Mouse (Mus musculus) hindbrain, postnatal 0 days (tissue): Measurements from ENCODE around the gene Mex3a. TPM values are rescaled to one million over a fixed set of nuclear protein-coding genes. Genes with fewer than 3 reads are reported as not detected.

Experiments
- ATAC-seq: fragments of 200-750 bp; cut with Nextera tagmentation; 2 replicates; pipeline ENCODE4 v1.8.0; 2017; ENCODE audit warnings: mild to moderate bottlenecking, moderate TSS enrichment, moderate library complexity
- DNase-seq: peaks from one replicate; pipeline ENCODE4 v3.0.0-alpha.2; 2015; ENCODE audit warnings: low spot score
- H3K27ac ChIP-seq: fragments of 300-500 bp; sonication (generic); 2 replicates; pipeline ENCODE4 v1.5.1; 2014; ENCODE audit warnings: mild to moderate bottlenecking
- H3K27me3 ChIP-seq: fragments of 300-500 bp; sonication (generic); 2 replicates; pipeline ENCODE4 v1.6.1; 2014; ENCODE audit warnings: low read length, mixed read lengths; ENCODE audit not compliant: insufficient read depth
- H3K36me3 ChIP-seq: fragments of 300-500 bp; sonication (generic); 2 replicates; pipeline ENCODE4 v1.6.1; 2014; ENCODE audit warnings: low read length, mixed read lengths; ENCODE audit not compliant: insufficient read depth
- H3K4me1 ChIP-seq: fragments of 300-500 bp; sonication (generic); 2 replicates; pipeline ENCODE4 v1.6.1; 2014; ENCODE audit warnings: antibody characterized with exemption, low read length, mixed read lengths; ENCODE audit not compliant: insufficient read depth
- H3K4me2 ChIP-seq: fragments of 300-500 bp; sonication (generic); 2 replicates; pipeline ENCODE4 v1.6.1; 2014; ENCODE audit warnings: low read depth, mild to moderate bottlenecking, low read length, moderate library complexity, mixed read lengths
- H3K4me3 ChIP-seq: fragments of 300-500 bp; sonication (generic); 2 replicates; pipeline ENCODE4 v1.5.1; 2014; ENCODE audit warnings: low read length
- H3K9ac ChIP-seq: fragments of 300-500 bp; sonication (generic); replicated peaks from 2 replicates; pipeline ENCODE4 v1.6.1; 2014; ENCODE audit warnings: mild to moderate bottlenecking, low read length, moderate library complexity, mixed read lengths
- H3K9me3 ChIP-seq: fragments of 300-500 bp; sonication (generic); 2 replicates; pipeline ENCODE4 v1.6.1; 2016; ENCODE audit warnings: low read length, mixed read lengths
- CTCF ChIP-seq: IDR thresholded peaks from 2 replicates; pipeline ENCODE4 v1.5.1; 2016; ENCODE audit warnings: antibody characterized with exemption, control low read depth, low read depth
- WGBS: fragments of 180-500 bp; shearing (Covaris S2); extraction: QIAGEN DNeasy Blood & Tissue Kit; methylation state at CpG from one replicate; pipeline ENCODE4 v1.1.7; 2014; 5-methylcytosine and 5-hydroxymethylcytosine counted together
- polyA plus RNA-seq: library from polyadenylated mRNA; unstranded; fragments of >200 nt; fragmentation: Nextera tagmentation; extraction: Ambion mirVana; gene quantifications from 2 replicates; pipeline ENCODE4 v1.2.1, GENCODE M21; 2015
- total RNA-seq: library from RNA; depleted of rRNA; stranded (reverse); fragments of >200 nt; gene quantifications from 2 replicates; pipeline ENCODE4 v1.2.3, GENCODE M21; 2014

Gene Mex3a
- total and polyA plus RNA-seq, 2 experiments from 2014 or later: 15.3 to 52.3 TPM

GRCm38 (mm10) chr3:88567892-88568291 is 35.7 kb downstream of the Mex3a start:
- Histone ChIP-seq H3K36me3 (peaks cover 64% of the 10 kb centered on the region), H3K9me3 (no peaks in the 10 kb centered on the region), H3K9ac (no peak overlapping the region), H3K4me2 (no peak overlapping the region), H3K27ac (no peak overlapping the region), H3K4me3 (no peak overlapping the region), H3K27me3 (no peaks in the 10 kb centered on the region), H3K4me1 (no peaks in the 10 kb centered on the region)
- WGBS: 82% methylated on average over 6 of the region's 6 CpGs
- no peak for TF ChIP-seq CTCF
- DNase-seq (no peak), ATAC-seq (no peak)

GRCm38 (mm10) chr3:88568615-88569014 is 36.4 kb downstream of the Mex3a start:
- peaks cover 61% of the 10 kb centered on the region for H3K36me3 ChIP-seq
- ATAC-seq: no peak
- H3K4me3 ChIP-seq: no peak overlapping the region

GRCm38 (mm10) chr3:88569093-88569492 is 36.9 kb downstream of the Mex3a start:
- Histone ChIP-seq H3K4me1 (no peaks in the 10 kb centered on the region), H3K27ac (no peak overlapping the region), H3K9me3 (no peaks in the 10 kb centered on the region), H3K9ac (no peak overlapping the region), H3K27me3 (no peaks in the 10 kb centered on the region), H3K4me3 (no peak overlapping the region), H3K4me2 (no peak overlapping the region), H3K36me3 (peaks cover 56% of the 10 kb centered on the region)
- DNase-seq (no peak), ATAC-seq (no peak)
- TF ChIP-seq CTCF: no peak
- 93% methylated on average over 2 of the region's 2 CpGs for WGBS

More at GRCm38 (mm10) chr3:88568615-88569014, 36.4 kb downstream of the Mex3a start:
- Histone ChIP-seq H3K27me3 (no peaks in the 10 kb centered on the region), H3K4me2 (no peak overlapping the region), H3K27ac (no peak overlapping the region), H3K9ac (no peak overlapping the region), H3K4me1 (no peaks in the 10 kb centered on the region), H3K9me3 (no peaks in the 10 kb centered on the region)
- 93% methylated on average over 2 of the region's 2 CpGs for WGBS
- DNase-seq: no peak
- TF ChIP-seq CTCF: no peak

GRCm38 (mm10) chr3:88569694-88570093 is 37.5 kb downstream of the Mex3a start:
- no peak overlapping the region for H3K4me3 ChIP-seq
- H3K9ac ChIP-seq: no peak overlapping the region
- H3K9me3 ChIP-seq: no peaks in the 10 kb centered on the region
- no peaks in the 10 kb centered on the region for H3K4me1 ChIP-seq
- TF ChIP-seq CTCF: no peak
- 91% methylated on average over 5 of the region's 5 CpGs for WGBS
- H3K27me3 ChIP-seq: no peaks in the 10 kb centered on the region
- no peak for ATAC-seq
- H3K36me3 ChIP-seq: peaks cover 50% of the 10 kb centered on the region
- no peak overlapping the region for H3K4me2 ChIP-seq
- no peak overlapping the region for H3K27ac ChIP-seq
- no peak for DNase-seq

GRCm38 (mm10) chr3:88570341-88570740 is 38.1 kb downstream of the Mex3a start:
- H3K4me2 ChIP-seq: no peak overlapping the region
- H3K4me1 ChIP-seq: no peaks in the 10 kb centered on the region
- no peak overlapping the region for H3K9ac ChIP-seq
- no peak for DNase-seq
- no peak for TF ChIP-seq CTCF
- H3K27me3 ChIP-seq: no peaks in the 10 kb centered on the region
- ATAC-seq: no peak
- H3K27ac ChIP-seq: no peak overlapping the region
- 95% methylated on average over 10 of the region's 10 CpGs for WGBS
- no peaks in the 10 kb centered on the region for H3K9me3 ChIP-seq
- H3K4me3 ChIP-seq: no peak overlapping the region
- H3K36me3 ChIP-seq: peaks cover 44% of the 10 kb centered on the region

- H3K9ac ChIP-seq: no peak overlapping the region
- H3K4me1 ChIP-seq: no peaks in the 10 kb centered on the region
- peaks cover 30% of the 10 kb centered on the region for H3K36me3 ChIP-seq
- no peak for TF ChIP-seq CTCF
- DNase-seq (no peak), ATAC-seq (no peak)
- no peaks in the 10 kb centered on the region for H3K9me3 ChIP-seq
- H3K4me2 ChIP-seq: no peak overlapping the region
- no peaks in the 10 kb centered on the region for H3K27me3 ChIP-seq
- no peak overlapping the region for H3K27ac ChIP-seq
- 74% methylated on average over 1 of the region's 1 CpGs for WGBS
- H3K4me3 ChIP-seq: no peak overlapping the region
Measured at GRCm38 (mm10) chr3:88571856-88572255, 39.7 kb downstream of the Mex3a start.

- Histone ChIP-seq H3K4me2 (no peak overlapping the region), H3K9ac (no peak overlapping the region), H3K4me3 (no peak overlapping the region), H3K36me3 (peaks cover 24% of the 10 kb centered on the region), H3K27me3 (no peaks in the 10 kb centered on the region), H3K27ac (no peak overlapping the region), H3K9me3 (no peaks in the 10 kb centered on the region), H3K4me1 (no peaks in the 10 kb centered on the region)
- WGBS: 78% methylated on average over 2 of the region's 2 CpGs
- TF ChIP-seq CTCF: no peak
- no peak for DNase-seq
- no peak for ATAC-seq
Measured at GRCm38 (mm10) chr3:88572835-88573234, 40.6 kb downstream of the Mex3a start.
